Mouse (Mus musculus): ENCODE measurements around the gene Bag2. TPM values are rescaled to one million over a fixed set of nuclear protein-coding genes. Genes with fewer than 3 reads are reported as not detected.

Gene Bag2
- polyA plus RNA-seq, 1 experiment: 5.6 TPM

DNA sequence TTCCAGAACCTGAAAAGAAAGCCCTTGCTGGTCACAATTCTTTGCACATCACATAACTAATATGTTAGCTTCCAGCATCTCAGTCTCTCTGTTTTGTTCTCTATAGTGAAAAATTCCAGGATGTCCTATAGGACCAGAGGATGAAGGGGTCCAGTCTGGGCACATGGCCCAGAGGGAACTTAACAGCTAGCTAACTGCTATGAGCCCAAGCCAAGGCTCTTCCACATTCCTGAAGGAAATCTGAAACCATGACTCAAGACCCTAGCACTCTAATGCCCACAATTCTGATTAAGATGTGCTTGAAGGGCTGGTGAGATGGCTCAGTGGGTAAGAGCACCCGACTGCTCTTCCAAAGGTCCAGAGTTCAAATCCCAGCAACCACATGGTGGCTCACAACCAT is 40.0 kb downstream of the Bag2 start:
- no peak for TF ChIP-seq CTCF (IDR thresholded peaks at IDR 0.05; ENCODE audit: extremely low read depth, insufficient read length, insufficient replicate concordance, low read depth, low read length)
- no peak for TF ChIP-seq POLR2A (IDR thresholded peaks at IDR 0.05; ENCODE audit: low read depth, low read length)
- H3K27me3 ChIP-seq (ENCODE audit: control insufficient read depth, insufficient read depth, low read length): no peaks in the 10 kb centered on the region
- no peaks in the 10 kb centered on the region for H3K36me3 ChIP-seq (ENCODE audit: control insufficient read depth, insufficient read depth, low read length)
- H3K4me3 ChIP-seq (ENCODE audit: low read depth, low read length): no peak overlapping the region
- WGBS: 73% methylated on average over 1 of the region's 1 CpGs
- H3K27ac ChIP-seq (ENCODE audit: insufficient read depth, low read depth, low read length): no peak overlapping the region
- H3K4me1 ChIP-seq (ENCODE audit: control insufficient read depth, insufficient read depth, insufficient read length, low read length): peaks cover 2% of the 10 kb centered on the region; the same call in 1 of the 2 replicates

DNA sequence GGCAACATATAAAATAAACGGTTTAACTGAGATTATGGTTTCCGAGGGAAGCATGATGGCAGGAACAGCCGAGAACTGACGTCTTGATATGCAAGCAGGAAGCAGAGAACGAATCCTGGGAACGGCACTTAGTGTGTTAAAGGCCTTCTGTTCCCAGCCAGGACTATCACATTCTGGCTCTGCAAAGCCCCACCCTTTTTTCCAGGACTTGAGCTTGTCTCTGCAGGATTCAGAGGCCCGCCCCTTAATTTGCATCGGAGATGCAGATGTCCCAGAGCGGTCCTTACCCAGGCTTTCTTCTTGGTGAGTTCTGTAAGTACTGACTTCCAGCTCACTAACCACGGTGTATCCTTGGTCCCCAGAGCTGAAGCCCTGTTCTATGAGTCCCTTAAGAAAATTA is 42.8 kb downstream of the Bag2 start:
- Histone ChIP-seq H3K27ac (ENCODE audit: insufficient read depth, low read depth, low read length) (no peak overlapping the region), H3K36me3 (ENCODE audit: control insufficient read depth, insufficient read depth, low read length) (no peaks in the 10 kb centered on the region), H3K27me3 (ENCODE audit: control insufficient read depth, insufficient read depth, low read length) (no peaks in the 10 kb centered on the region), H3K4me1 (ENCODE audit: control insufficient read depth, insufficient read depth, insufficient read length, low read length) (no peaks in the 10 kb centered on the region), H3K4me3 (ENCODE audit: low read depth, low read length) (no peak overlapping the region)
- 7% methylated on average over 10 of the region's 10 CpGs for WGBS
- no peak for TF ChIP-seq CTCF (IDR thresholded peaks at IDR 0.05; ENCODE audit: extremely low read depth, insufficient read length, insufficient replicate concordance, low read depth, low read length)
- TF ChIP-seq POLR2A (IDR thresholded peaks at IDR 0.05; ENCODE audit: low read depth, low read length): no peak

- Histone ChIP-seq H3K4me1 (ENCODE audit: control insufficient read depth, insufficient read depth, insufficient read length, low read length) (no peaks in the 10 kb centered on the region), H3K4me3 (ENCODE audit: low read depth, low read length) (no peak overlapping the region), H3K36me3 (ENCODE audit: control insufficient read depth, insufficient read depth, low read length) (no peaks in the 10 kb centered on the region), H3K27ac (ENCODE audit: insufficient read depth, low read depth, low read length) (no peak overlapping the region), H3K27me3 (ENCODE audit: control insufficient read depth, insufficient read depth, low read length) (no peaks in the 10 kb centered on the region)
- WGBS: 90% methylated on average over 5 of the region's 5 CpGs
- TF ChIP-seq POLR2A (IDR thresholded peaks at IDR 0.05; ENCODE audit: low read depth, low read length): no peak
- TF ChIP-seq CTCF (IDR thresholded peaks at IDR 0.05; ENCODE audit: extremely low read depth, insufficient read length, insufficient replicate concordance, low read depth, low read length): no peak
Measured at GRCm38 (mm10) chr1:33712026-33712425, 45.6 kb downstream of the Bag2 start.

- Histone ChIP-seq H3K27me3 (ENCODE audit: control insufficient read depth, insufficient read depth, low read length) (no peaks in the 10 kb centered on the region), H3K36me3 (ENCODE audit: control insufficient read depth, insufficient read depth, low read length) (no peaks in the 10 kb centered on the region), H3K4me1 (ENCODE audit: control insufficient read depth, insufficient read depth, insufficient read length, low read length) (no peaks in the 10 kb centered on the region), H3K27ac (ENCODE audit: insufficient read depth, low read depth, low read length) (no peak overlapping the region), H3K4me3 (ENCODE audit: low read depth, low read length) (no peak overlapping the region)
- TF ChIP-seq POLR2A (IDR thresholded peaks at IDR 0.05; ENCODE audit: low read depth, low read length) (no peak), CTCF (IDR thresholded peaks at IDR 0.05; ENCODE audit: extremely low read depth, insufficient read length, insufficient replicate concordance, low read depth, low read length) (no peak)
- WGBS: 29% methylated on average over 2 of the region's 2 CpGs
Measured at GRCm38 (mm10) chr1:33709615-33710014, 48.0 kb downstream of the Bag2 start.

GRCm38 (mm10) chr1:33701244-33701643 is 56.4 kb downstream of the Bag2 start:
- no peaks in the 10 kb centered on the region for H3K27me3 ChIP-seq (ENCODE audit: control insufficient read depth, insufficient read depth, low read length)
- no peaks in the 10 kb centered on the region for H3K4me1 ChIP-seq (ENCODE audit: control insufficient read depth, insufficient read depth, insufficient read length, low read length)
- 91% methylated on average over 3 of the region's 3 CpGs for WGBS
- H3K27ac ChIP-seq (ENCODE audit: insufficient read depth, low read depth, low read length): no peak overlapping the region
- no peak overlapping the region for H3K4me3 ChIP-seq (ENCODE audit: low read depth, low read length)
- no peaks in the 10 kb centered on the region for H3K36me3 ChIP-seq (ENCODE audit: control insufficient read depth, insufficient read depth, low read length)
- TF ChIP-seq POLR2A (IDR thresholded peaks at IDR 0.05; ENCODE audit: low read depth, low read length): no peak
- TF ChIP-seq CTCF (IDR thresholded peaks at IDR 0.05; ENCODE audit: extremely low read depth, insufficient read length, insufficient replicate concordance, low read depth, low read length): no peak

- Histone ChIP-seq H3K27ac (ENCODE audit: insufficient read depth, low read depth, low read length) (no peak overlapping the region), H3K36me3 (ENCODE audit: control insufficient read depth, insufficient read depth, low read length) (no peaks in the 10 kb centered on the region), H3K4me3 (ENCODE audit: low read depth, low read length) (no peak overlapping the region), H3K27me3 (ENCODE audit: control insufficient read depth, insufficient read depth, low read length) (no peaks in the 10 kb centered on the region), H3K4me1 (ENCODE audit: control insufficient read depth, insufficient read depth, insufficient read length, low read length) (no peaks in the 10 kb centered on the region)
- WGBS: 84% methylated on average over 2 of the region's 2 CpGs
- no peak for TF ChIP-seq POLR2A (IDR thresholded peaks at IDR 0.05; ENCODE audit: low read depth, low read length)
- TF ChIP-seq CTCF (IDR thresholded peaks at IDR 0.05; ENCODE audit: extremely low read depth, insufficient read length, insufficient replicate concordance, low read depth, low read length): no peak
Measured at GRCm38 (mm10) chr1:33696016-33696415, 61.6 kb downstream of the Bag2 start.

Other genes starting within 250 kb of the Bag2 start
- 1.6 and 2.5 TPM in 2 replicates for gene Prim2, start 88.0 kb downstream of the Bag2 start, polyA plus RNA-seq (2012; rRNA removed)
- 3.9 and 4.6 TPM in 2 replicates for gene Rab23, start 37.9 kb downstream of the Bag2 start, polyA plus RNA-seq (2012; rRNA removed)
- 1.4 TPM in 2 replicates for gene Zfp451, start 56.8 kb upstream of the Bag2 start, polyA plus RNA-seq (2012; rRNA removed)
- 0.08 and 0.14 TPM in 2 replicates for gene Bend6, start 150.0 kb upstream of the Bag2 start, polyA plus RNA-seq (2012; rRNA removed)
- 14.0 and 31.9 TPM in 2 replicates for gene Dst, start 150.4 kb upstream of the Bag2 start, polyA plus RNA-seq (2012; rRNA removed)